Mouse (Mus musculus): Measurements from ENCODE around the gene Mcl1.
"Not testable (repeated sequence)": the region's sequence is repeated elsewhere in the genome, so short reads cannot be mapped to it uniquely, and the experiment has no call there.

Mcl1 gene

DNA sequence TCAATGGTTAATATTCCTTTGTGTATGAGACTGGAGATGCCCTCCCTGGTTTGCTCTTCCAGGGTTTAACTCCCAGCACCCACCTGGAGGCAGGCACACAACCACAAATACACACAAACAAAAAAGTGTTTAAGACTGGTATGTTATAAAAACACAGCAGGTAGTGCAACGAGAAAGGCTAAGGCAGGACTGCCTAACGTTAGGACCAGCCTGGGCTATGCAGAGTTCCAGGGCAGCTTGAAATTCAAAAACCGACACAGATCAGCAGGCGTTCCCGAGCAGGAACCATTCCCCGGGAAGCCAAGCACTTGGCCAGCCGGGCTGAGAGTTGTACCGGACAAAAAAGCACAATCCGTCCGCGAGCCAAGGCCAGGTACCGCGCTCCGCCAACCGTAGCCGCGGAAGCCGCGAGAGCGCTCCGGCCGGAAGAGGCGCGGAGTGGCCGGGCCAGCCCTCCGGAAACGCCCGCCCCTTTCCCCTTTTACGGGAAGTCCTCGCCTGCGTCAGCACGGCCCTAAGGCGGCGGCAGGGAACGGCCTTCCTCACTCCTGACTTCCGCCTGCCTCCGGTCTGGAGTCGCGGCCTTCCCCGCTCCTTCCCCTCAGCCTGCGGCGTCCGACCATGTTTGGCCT lies at the start of gene Mcl1:
Mcl1 (plus strand) TSS at position 553 of the 632 bp plus-strand sequence.
- DNase-seq, result peak; percentile 96

DNA sequence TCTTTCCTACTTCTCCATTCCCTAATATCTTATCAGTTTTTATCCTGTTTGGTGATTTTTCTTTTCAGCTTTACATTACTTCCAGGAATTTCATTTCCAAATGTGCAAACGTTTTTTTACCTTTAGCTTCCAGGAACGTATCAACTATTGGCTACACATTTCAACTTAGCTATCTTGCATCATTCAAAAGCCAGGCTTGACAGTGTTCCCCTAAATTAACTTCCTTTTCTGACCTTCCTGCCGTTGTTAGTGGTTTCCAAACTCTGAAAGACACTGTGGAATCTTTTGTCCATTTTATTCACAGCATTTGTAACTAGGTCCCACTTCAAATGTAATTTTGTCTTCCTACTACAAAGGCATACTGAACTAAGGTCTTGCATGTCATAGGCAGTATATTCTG lies 49.4 kb upstream of the Mcl1 start:
- no peak for DNase-seq

DNA sequence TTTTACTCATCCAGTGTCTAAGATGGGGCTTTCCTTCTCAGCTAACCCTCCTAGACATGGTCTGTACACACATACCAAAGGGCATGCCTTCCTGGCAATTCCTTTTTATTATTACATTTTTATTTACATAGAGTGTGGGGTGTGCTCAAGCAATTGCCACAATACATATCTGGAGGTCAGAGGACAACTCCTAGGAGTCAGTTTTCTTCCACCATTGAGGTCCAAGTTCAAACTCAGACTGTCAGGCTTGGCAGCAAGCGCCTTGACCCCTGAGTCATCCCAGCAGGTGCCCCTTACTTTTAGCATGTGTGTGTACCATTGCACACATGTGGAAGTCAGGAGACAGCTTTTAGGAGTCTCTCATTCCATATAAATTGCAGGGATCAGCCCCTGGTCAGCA lies 44.6 kb upstream of the Mcl1 start:
- no peak for DNase-seq

DNA sequence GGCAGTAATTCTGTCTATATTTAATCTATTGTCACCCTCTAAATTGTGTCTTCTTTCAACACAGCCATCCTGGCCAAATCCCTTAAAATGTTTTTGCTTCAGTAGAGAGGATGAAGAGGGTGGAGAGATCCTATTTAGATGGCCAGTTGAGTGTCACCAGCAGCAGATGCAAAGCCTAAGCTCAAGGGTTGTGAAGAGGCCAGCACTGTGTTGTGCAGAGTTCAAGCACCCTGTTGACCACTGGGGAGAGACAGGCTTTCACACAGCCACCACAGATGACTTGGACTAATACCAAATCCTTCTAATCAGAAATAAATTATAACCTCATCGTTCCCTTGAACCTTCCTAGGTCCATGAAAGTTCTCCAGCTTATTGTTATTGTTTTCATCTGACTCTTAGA lies 40.1 kb upstream of the Mcl1 start:
- no peak for DNase-seq

DNA sequence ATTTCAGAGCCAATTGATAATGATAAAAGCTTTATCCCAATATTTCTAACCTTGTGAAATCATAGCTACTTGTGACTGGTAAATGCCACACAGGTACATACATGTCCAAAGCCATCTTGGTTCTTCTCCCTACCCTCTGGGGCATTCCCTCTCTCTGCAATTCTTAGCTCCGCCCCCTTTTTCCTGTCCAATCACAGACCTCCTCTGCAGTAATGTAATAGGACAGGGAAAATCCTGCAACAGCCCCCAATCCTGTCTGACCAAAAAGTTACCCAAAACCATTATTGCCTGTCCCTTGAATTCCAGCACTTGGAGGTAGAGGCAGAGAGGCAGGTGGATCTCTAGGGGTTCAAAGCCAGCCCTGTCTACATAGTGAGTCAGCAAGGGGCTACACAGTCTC lies 37.3 kb upstream of the Mcl1 start:
- no peak for DNase-seq

DNA sequence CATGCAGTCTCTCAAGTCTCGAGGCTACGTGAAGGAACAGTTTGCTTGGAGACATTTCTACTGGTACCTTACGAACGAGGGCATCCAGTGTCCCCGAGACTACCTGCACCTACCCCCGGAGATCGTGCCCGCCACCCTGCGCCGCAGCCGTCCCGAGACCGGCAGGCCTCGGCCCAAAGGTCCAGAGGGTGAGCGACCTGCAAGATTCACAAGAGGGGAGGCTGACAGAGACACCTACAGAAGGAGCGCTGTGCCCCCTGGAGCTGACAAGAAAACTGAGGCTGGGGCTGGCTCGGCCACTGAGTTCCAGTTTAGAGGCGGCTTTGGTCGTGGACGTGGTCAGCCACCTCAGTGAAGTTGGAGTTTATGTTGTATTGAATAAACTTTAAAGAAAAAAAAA lies 36.2 kb upstream of the Mcl1 start:
- not testable (repeated sequence) for DNase-seq

DNA sequence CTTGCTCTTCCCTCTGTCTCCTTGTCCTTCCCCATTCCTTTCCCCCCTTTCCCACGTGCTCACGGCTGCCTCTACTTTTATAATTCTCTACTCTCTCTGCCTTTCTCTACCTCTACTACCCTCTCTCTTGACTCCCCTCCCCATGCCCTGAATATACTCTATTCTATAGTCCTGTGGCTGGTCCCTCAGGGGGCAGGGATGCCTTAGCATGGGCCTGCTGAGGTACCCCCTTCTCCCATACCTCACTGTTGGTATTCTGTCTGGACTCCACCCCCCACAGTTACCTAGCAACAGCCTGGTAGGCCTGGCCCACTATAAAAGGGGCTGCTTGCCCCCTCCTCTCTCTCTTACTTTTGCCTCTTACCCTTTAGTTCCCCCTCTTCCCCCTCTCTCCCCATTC lies 35.0 kb upstream of the Mcl1 start:
- no peak for DNase-seq

DNA sequence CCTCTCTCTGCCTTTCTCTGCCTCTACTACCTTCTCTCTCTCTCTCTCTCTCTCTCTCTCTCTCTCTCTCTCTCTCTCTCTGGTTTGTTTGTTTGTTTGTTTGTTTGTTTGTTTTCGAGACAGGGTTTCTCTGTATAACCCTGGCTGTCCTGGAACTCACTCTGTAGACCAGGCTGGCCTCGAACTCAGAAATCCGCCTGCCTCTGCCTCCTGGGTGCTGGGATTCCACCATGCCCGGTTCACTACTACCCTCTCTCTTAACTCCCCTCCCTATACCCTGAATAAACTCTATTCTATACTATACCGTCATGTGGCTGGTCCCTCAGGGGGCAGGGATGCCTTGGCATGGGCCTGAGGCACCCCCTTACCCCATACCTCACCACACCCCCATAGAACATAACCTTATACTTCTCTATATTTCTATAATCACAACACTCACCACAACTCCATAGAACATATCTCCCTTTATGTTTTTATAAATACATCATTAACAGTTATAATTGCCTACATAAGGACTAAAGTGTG lies 34.5 kb upstream of the Mcl1 start:
- DNase-seq, result not testable (repeated sequence)

DNA sequence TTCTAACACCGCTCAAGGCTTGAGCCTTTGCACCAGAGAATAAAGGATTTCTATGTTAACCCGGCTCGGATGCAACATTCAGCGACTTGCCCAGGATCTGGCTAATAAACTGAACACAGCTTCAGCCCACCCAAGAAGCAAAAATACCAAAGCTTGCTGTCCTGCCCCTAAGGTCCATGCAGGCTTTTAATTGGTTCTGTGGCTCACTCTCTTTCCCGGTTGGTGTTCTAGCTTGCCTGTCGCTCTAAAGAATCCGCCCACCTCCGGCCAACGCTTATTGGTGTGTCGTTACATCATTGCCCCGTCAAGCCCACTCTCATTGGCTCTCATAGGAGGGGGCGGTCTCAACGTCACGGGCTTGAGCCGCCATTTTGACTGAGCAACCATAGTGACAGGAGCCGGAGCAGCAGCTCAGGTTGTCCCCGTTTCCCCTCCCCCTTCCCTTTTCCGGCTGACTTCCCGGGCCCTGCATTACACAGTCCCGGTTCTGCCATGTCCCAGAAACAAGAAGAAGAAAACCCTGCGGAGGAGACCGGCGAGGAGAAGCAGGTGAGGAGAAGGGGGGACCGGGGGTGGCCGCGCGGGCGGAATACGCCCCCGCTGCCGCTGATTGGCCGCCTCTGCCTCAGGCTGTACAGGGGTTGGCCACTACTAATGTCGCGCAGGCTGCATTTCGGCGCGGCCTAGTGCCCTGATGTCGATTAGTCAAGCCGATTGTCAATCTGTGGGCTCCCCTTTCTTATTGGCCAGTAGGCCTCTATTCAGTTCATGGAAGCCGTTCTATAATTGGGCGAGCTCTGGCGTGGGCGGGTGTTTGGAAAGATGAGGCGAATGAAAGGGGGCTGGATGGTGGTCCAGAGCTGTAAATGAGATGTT lies 33.7 kb upstream of the Mcl1 start, which contains the start of gene Ensa:
Ensa (plus strand) TSS at position 366 of the 876 bp plus-strand sequence.
- peak; percentile 99 for DNase-seq

DNA sequence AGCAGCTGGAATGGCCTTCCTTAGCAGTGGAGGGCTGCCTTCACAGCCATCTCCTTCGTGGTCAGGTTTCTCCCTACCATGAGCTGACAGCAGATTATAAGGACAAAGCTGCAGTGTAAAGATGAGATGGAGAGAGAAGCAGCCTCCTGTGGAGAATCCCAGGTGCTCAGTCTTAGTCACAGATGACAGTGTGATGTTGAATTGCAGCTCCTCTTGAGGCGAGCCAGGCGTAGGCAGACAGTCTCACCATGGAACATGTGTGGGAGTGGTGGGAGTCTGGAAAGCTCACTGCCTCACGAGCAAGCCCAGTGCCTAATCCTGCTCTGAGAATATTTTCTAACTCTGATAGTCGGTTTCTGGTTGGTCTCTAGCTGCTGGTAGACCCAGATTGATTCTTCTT lies 30.8 kb upstream of the Mcl1 start:
- DNase-seq, result peak; percentile 93

DNA sequence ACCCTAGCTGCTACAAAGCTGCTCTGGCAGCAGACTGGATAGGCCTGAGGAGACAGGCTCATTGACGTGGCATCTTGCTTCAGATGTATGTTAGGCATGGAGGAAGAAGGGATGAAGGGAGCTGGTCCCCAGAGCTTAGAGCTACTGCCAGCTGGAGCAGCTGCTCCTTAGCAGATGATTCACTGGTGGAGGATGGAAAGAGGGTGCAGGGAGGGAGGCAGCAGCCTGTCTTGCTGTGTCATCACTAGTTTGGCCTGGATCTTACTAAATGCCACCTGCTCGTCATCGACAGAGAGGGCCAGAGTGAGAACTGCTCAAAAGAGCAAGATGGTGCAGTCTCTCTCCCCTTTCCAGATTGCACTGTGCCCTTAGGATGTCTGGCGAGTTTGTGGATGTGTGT lies 28.8 kb upstream of the Mcl1 start:
- DNase-seq, result peak; percentile 87

DNA sequence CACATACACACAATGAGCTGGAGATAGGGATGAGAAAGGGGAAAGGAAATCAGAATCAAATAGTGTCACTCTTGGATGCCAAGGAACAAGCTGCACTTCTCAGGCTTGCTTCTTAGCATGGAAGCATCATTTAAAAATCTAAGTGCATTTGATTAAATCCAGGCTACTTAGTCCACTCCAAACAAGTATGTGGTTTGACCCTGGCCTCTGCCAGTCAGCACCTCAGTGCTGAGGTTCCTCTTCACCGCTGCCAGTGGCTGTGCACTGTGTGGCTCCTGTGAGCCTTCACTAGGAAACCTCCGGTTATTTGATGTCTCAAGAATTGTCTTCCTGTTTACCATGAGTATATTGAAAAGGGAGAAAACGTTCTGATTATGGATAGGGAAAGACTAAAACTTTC lies 27.7 kb upstream of the Mcl1 start:
- no peak for DNase-seq

DNA sequence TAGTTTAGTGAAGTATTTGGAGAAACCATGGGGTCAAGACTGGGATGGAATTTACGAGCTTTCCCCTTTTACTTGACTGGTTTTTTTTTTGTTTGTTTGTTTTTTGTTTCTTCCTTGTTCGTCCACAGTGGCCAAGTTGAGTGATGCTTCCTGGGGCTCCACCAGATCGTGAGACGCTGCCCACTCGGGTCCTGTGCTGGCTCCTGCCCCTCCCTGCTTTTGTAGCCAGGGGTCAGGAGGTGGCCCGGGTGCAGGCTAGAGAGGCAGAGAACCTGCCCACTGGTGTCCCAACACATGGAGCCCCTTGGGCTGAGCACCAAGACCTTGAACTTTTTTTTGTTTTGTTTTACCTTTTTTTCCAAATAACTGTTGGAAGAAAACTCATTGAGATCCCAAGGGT lies 27.3 kb upstream of the Mcl1 start:
- DNase-seq, result no peak

DNA sequence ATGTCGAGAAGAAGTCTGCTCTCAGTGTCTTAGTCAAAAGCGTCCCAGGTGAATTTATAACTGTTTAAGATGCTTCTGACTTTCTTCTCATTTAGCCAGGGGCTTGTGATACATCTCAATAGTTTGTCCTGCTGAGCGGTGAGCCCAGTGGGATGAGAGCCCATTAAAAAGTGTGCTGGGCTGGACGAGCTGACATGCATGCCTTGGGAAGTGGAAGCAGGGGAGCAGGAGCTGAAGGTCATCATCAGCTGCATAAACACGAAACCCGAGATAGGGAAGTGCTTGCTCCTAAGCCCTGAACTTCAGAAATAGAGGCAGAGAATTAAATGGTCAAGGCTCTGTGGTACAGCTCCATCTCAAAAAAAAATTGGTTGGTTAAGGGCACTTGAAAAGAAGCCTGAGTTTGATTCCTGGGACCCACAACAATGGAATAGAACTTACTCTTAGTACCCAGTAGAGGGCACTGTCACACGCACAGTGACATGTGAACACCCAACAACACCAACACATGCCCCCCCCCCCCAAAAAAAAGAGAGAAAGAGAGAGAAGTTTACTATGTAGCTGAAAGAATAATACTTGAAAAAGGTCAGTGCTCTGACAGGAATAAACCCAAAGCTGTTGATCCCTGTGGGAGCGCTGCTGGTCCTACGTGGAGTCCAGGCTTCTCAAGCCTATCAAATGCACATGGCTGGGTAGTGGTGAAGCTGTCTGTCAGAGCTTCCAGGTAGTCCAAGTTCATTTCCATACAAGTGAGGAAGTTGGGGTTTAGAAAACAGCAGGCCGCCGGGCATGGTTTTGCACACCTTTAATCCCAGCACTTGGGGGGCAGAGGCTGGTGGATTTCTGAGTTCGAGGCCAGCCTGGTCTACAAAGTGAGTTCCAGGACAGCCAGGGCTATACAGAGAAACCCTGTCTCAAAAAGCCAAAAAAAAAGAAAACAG lies 25.7 kb upstream of the Mcl1 start:
- no peak for DNase-seq

DNA sequence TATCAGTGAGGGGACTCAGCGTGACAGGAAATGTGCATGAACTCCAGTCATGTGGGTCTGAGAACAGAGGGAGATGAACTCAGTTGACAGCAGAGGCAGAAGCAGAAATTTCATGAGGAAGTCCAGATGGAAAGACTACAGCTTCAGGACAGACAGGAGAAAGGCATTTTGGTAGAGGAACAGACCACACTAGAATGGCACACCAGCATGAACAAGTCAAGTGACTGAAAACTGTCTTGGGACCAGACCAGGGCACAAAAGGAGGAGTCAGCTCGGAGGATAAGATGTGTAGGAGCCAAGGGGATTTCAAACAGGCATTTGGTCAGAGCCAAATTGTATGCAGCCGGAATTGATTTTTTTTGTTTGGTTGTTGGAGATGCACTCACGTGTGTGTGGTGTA lies 23.0 kb upstream of the Mcl1 start:
- no peak for DNase-seq

DNA sequence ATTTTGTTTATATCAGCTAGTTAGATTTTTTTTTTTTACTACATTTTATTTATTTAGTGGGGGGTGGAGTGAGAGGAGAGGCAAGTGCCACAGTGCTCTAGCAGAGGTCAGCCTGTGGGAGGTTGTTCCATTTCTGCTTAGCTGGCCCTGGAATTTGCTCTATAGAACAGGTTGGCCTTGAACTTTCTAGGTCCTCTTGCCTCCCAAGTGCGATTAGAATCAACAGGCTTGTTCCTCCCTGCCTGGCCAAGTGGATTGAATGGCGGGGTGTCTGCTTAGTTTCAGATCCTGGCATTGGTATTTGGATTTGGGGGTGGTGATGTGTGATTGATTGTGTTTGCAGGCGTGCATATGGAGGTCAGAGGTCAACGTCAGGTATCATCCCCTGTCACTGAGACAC lies 22.5 kb upstream of the Mcl1 start:
- DNase-seq, result no peak

DNA sequence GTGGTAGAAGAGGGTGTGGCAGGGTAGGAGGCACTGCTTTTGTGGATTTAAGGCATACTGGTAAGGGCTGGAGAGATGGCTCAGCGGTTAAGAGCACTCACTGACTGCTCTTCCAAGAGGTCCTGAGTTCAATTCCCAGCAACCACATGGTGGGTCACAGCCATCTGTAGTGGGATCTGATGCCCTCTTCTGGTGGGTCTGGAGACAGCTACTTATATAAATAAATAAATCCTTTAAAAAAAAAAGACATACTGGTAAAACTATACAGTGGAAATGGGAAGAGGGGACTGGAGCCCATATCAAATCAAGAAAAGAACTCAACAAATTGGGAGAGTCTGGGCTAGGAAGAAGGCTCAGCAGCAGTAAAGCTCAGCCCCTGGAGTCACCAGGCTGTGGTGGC lies 18.9 kb upstream of the Mcl1 start:
- DNase-seq, result no peak

DNA sequence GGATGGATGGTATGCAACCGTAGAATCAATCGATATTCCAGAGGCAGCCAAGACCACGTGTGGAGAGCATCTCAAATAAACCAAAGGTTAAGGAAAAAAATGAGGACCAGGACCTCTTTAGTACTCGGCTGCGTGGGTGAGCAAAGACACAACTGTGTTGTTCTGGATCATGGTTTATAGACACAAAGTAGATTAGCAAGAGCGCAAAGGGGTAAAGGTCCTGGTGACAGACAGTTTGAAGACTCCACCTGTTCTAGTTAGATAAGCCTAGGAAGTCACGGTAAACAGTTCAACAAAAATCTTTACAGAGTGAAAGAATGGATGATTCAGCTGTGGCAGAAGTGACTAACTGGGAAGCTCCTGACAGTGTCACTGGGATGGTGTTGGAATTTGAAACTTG lies 15.5 kb upstream of the Mcl1 start:
- no peak for DNase-seq

DNA sequence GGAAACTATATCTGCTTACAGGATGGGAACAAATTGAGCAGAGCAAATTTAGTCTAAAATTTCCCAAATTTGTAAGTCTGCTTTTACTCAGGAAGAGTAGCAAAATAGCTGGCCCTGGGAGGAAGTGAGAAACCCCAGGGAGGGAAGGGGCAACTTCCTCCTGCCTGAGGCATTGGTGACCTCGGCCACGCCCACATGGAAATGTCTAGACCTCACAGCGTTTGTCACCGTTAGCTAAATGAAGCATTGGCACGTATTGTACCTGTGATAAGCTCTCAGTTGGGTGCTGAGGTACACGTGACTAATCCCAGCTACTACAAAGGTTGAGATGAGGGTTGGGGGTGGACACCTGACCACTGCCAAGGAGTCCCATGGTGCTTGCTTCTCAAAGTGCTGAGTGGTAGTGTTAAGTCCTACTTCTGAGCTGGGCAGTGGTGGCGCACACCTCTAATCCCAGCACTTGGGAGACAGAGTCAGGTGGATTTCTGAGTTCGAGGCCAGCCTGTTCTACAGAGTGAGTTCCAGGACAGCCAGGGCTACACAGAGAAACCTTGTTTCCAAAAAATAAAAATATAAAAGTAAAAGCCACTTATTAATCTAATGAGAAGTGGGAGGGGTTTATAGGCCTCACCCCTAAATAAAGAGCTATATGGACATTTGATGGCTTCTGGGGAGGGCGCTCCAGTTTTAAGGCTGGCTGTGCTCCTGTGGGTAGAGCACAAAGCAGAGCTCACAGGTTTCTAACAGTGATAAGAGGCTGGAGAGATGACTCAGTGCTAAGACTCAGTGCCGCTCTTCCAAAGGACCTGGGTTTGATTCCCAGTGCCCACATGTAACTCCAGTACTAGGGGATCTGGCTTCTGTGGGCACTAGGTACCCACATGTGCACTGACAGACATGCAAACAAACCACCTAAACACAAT lies 13.0 kb upstream of the Mcl1 start:
- no peak for DNase-seq

DNA sequence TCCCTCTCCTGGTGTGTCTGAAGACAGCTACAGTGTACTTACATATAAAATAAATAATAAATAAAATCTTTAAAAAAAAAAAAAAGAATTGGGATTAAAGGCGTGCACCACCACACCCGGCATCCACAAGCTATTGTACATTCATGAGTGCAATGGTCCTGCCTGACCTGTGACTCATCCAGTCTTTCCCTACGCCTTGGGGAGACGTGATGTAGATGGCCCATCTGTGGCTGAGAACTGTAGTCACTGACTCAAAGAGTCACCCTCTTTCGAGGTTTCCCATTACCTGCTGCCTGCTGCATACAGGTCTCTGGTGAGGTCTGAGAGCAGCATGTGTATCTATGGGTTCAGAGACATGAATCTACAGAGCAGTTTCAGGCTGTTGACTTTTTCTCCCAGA lies 10.6 kb upstream of the Mcl1 start:
- no peak for DNase-seq

DNA sequence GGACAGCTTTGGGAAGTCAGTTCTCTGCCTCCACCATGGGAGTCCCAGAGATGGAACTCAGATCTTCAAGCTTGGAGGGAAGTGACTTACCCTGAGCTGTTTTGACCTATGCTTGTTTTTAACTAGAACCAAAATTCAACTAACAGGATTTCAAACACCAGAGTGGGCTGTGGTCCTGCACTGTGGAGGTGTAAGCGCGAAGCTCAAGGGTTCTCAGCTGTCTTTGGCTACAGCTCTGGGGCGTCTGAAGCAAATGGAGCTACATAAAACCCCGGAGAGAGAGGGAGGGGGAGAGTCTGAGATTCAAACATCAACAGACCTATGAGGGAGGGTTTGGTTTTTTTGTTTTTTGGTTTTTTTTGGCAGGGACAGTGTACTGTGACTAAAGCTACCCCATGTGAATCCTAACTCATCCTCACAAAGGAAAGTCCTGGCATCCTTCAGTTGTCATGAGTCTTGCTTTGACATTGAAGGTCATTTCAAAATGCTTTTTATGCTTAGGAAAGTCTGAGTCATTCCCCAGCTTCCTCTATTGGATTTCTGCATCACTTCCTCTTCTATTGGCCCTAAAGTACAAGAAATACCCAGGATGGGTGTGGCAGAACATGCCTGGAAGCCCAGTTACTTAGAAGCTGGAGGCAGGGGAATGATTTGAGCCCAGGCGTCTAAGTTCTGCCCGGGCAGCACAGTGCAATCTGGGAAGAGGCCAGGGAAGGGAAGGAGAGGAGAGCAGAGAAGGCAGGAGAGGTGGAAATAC lies 8.1 kb upstream of the Mcl1 start:
- no peak for DNase-seq
